Mouse (Mus musculus) embryo, embryonic 11.5 days (tissue): Measurements from ENCODE around the gene Cfap299.

Experiments
- DNase-seq: peaks from one replicate; pipeline ENCODE4 v3.0.0-alpha.2; 2012; ENCODE audit warnings: low read depth, low spot score

Cfap299 gene

GRCm38 (mm10) chr5:98585915-98586314 lies 256.8 kb downstream of the Cfap299 start:
- DNase-seq, result no peak

DNA sequence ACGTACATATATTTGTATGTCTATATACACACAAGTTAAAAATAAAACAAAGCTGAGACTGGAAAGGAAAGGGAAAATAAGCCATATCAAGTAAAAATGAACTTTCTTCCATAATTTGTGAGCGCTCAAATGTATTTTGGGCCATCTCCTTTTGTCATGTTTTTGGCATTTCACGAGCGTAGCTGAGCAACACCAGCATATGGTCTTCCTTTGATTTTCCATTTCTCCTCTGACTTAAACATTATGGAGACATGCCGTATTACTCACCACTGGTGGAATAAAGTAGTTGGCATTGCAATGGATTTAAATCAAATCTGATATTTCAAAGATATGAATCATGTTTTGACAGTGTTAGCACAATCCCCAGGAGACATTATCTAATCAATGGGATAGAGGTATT lies 284.4 kb downstream of the Cfap299 start:
- DNase-seq, result no peak

DNA sequence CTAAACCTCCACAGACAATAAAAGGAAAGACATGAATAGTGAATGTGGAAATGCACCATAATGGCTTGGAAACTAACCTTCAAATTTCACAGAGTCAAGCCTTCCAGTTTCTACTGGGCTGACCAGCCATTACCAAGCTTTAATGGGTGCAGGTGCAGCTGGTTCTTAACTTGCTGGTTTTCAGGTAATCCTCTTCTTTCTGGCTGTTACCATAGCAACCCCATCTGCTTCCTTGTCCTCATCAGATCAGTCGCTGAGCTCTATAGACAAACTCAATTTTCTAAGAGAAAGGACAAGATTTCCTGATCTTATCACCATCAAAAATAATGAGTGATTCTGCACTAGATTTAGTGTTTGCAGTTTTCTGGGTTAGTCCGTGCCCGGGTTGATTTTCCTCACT lies 287.8 kb downstream of the Cfap299 start:
- DNase-seq, result no peak

GRCm38 (mm10) chr5:98617416-98617815 lies 288.3 kb downstream of the Cfap299 start:
- no peak for DNase-seq

DNA sequence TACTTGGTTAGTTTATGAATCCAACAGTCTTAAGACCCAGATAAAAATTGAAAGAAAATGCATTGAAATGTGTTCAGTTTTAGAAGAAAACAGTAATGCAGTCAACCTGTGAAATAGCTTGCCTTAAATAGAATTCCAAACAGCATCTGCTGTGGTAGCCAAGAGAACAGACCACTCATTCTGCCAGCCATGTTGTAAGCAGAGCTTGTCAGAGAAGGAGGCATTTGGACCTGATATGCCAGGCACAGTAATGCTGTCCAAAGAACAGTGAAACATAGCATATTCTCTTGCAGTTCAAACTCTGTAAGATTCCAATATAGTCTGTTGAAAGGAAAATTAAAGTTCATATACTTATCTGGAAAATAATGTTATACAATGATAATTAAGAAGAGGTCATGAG lies 321.2 kb downstream of the Cfap299 start:
- no peak for DNase-seq

GRCm38 (mm10) chr5:98651049-98651448 lies 321.9 kb downstream of the Cfap299 start:
- DNase-seq, result no peak

GRCm38 (mm10) chr5:98688254-98688653 lies 359.1 kb downstream of the Cfap299 start:
- DNase-seq, result no peak

DNA sequence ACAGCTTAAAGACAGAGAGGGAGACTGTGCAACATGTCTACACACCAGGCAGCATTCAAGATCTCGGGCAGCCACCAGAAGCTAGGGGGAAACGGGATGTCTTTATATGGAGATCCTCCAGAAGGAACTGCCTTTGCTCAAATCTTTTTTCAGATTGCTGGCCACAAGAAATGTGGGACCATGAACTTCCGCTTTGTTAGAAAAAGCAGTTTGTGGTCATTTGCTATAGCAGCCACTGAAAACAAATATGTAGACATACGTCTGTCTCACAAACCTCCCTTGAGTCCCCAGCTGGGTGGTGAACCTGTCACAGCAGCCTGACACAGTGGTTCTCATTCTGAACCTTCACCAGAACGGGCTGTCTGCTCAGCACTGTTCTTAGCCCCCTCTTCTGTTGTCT lies 363.0 kb downstream of the Cfap299 start:
- no peak for DNase-seq

DNA sequence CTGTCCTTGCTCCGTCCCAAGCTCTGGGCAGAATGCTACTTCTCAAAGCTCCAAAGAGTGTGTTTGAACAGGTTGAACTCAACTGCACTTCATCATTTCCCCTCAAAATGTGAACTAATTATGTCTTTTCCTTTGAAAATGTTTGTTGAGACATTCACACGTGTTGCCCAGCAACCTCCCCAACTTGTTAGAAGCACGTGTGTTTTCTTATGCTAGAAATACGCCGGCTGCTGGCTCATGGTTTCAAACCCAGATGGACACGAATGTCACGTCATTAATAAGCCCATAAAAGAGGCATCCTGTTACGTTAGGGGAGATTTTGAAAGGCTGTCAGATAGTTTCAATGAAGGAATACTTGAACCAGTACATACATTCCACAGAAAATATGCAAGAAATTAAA lies 367.2 kb downstream of the Cfap299 start:
- no peak for DNase-seq

GRCm38 (mm10) chr5:98703963-98704362 lies 374.9 kb downstream of the Cfap299 start:
- DNase-seq, result peak; percentile 11

- no peak for DNase-seq
Measured at GRCm38 (mm10) chr5:98706597-98706996, 377.5 kb downstream of the Cfap299 start.

DNA sequence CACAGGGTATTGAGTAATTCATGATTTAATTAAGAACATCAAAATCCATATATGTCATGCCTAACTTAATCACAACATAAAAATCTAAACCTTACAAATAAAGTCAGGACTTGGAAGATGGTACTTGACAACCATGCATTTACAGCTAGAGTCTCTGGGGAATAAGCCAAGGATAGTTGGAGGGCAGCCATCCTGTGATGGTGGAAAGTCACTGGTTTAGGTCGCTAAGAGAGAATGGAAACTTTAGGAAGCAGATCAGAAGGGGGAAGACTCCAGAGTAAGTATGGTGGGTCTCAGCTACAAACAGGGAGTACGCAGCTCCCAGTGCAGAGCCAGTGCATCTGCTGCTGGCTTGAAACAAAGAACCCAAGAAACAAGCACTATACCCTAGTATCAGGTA lies 386.3 kb downstream of the Cfap299 start:
- no peak for DNase-seq

DNA sequence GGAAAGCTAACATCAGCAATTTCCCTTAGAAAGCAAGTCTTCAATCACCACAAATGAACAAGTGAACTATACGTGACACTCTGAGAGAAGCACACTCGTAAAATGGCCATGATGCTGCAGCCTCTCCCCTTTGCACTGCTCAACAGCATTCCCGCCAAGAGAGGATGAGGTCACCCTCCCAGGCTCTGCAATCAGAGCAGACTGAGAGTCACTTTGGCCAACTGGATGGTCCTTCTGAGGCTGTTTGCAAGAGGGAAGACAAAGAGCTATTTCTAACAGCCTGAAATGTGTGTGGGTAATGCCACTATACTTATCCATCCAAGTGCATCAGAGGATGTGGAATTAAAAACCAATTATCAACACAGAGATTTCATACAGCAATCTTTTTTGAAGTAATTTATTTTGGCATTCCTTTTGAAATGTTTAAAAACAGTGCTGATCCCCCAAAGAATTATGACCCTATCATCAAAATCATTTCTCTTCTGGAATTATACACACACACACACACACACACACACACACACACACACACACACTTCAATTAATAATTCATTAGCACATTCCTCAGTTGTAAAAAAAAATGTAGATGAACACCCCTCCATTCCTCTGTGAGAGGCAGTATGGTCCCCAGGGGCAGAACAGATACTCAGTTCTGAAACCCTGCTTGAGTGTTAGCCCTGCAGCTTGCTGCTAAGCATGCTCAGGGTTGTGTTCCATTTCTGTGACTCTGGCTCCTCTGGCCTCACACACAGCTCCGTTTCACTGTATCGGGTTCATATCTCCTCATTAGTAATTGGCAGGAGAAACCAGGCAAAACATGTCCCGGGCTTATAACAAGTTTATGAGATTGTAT lies 403.3 kb downstream of the Cfap299 start:
- DNase-seq, result no peak

DNA sequence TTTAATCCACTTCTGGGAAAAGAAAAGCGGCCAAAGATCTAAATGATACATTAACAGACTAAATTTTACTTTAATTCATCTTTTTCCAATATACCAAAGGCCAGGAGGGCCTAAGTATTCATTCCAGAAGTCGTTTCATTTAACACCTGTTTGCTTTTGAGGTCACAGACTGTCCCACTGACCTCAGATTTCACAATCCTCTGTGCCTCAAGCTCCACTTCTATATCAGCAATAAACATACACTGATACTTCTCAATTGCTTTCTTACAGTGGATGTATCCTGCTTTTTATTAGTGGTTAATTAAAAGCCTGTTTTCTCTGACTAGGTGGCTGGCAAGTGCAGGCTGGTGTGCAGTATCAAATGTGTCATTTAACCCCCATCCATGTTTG lies 403.9 kb downstream of the Cfap299 start:
- DNase-seq, result no peak

- DNase-seq, result no peak
Measured at GRCm38 (mm10) chr5:98761858-98762652, 433.0 kb downstream of the Cfap299 start.

DNA sequence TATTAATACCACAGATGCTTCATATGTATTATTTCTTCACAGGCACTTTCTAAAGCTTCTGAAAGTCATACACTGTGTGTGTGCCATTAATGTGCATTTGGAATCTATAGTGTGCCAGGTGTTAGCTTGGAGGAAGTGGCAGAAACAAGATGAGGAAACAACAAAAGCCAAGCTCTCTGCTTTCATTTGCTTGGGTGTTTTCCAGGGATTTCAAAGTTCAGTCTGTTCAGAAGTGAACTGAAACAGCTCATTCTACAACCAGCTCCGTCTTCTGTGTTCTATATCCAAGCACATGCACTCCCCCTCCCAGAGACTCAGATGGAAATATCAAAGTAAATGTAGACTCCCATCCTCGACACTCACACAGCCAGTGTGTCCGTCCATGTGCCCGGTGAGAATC lies 449.5 kb downstream of the Cfap299 start:
- no peak for DNase-seq

DNA sequence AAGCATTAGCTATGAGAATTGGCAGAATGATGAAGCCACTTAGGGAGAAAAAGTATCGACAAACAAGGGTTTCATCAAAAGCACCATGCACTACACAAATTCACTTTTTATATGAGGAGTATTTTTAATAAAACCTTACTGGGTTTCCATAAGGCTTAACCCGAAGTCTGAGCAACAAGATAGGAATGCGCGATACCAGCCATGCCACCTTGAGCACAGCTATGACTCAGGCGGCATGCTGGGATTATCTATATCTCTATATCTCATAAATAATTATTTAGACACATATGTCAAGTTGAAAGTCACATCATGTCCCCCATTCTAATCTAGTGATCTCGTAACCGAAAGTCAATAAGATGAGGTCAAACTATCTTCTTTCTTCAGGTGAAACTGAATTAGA lies 453.0 kb downstream of the Cfap299 start:
- DNase-seq, result no peak

GRCm38 (mm10) chr5:98787735-98788134 lies 458.6 kb downstream of the Cfap299 start:
- DNase-seq, result no peak

GRCm38 (mm10) chr5:98788568-98788967 lies 459.5 kb downstream of the Cfap299 start:
- no peak for DNase-seq

DNA sequence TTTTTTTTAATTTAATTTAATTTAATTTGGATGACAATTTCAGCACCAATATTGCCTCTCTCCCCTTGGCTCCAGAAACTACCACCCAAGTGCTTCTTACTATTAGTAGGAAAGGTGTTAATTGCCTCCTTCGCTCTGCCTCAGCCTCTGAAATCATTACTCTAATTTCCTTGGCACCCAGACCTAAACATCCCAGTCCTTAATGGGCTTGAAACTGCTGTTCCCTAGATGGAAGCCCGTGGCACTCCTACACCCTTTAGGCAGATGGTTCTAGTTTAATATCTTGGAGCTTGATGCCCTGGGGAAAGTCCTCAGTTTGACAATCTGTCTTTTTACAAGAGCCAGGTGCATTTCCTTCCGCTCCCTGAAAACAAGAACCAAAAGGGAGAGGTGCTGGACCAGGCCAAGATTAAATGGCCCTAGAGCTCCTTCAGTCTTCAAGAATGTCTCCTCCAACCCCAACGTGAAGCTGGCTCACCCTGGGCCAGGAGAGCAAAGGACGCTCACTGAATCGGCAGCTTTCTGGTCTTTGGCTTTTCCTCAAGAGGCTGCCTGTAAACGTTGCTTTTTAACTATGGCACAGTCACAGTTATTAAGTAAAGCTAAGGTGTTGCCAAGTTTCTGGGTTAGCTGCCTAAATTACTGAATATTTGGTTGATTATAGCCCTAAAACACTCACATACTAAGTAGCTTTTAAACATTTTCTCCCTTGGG lies 461.9 kb downstream of the Cfap299 start:
- DNase-seq, result no peak

DNA sequence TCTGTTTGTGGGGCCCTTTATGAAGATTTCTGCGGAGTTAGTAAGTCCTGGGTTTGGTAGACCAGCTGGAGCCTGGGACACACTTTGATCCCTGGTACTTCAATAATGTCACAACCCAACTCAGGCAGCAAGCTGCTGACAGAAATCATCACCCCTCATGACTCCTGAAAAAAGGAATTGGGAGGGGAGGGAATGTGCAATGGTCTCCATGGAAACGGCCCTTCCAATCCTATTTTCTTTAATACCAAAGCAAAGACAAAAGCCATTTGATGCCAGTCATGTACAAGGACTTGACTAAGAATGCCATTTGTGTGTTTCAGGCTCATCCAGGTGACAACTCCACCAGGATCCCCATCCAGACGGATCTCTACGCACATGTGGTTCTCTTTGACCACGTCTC lies 472.4 kb downstream of the Cfap299 start:
- DNase-seq, result no peak

GRCm38 (mm10) chr5:98804761-98805160 lies 475.7 kb downstream of the Cfap299 start:
- DNase-seq, result no peak
